Mouse (Mus musculus) midbrain, embryonic 11.5 days (tissue): ENCODE results near the gene Ubr2. TPM values are rescaled to one million over a fixed set of nuclear protein-coding genes. Genes with fewer than 3 reads are reported as not detected.

Experiments used
- ATAC-seq: fragments of 200-750 bp; cut with Nextera tagmentation; 2 replicates; pipeline ENCODE4 v1.8.0; 2017; ENCODE audit warnings: moderate TSS enrichment, moderate library complexity; ENCODE audit not compliant: low FRiP score
- DNase-seq: peaks from one replicate; pipeline ENCODE4 v3.0.0; 2015; ENCODE audit warnings: low spot score; ENCODE audit errors: missing footprints
- H3K27ac ChIP-seq: fragments of 300-500 bp; sonication (generic); 2 replicates; pipeline ENCODE4 v1.5.1; 2014; ENCODE audit warnings: low read depth, low read length
- H3K27me3 ChIP-seq: fragments of 300-500 bp; sonication (generic); 2 replicates; pipeline ENCODE4 v1.6.1; 2014; ENCODE audit warnings: mild to moderate bottlenecking, low read length, moderate library complexity, mixed read lengths; ENCODE audit not compliant: control insufficient read depth, insufficient read depth
- H3K36me3 ChIP-seq: fragments of 300-500 bp; sonication (generic); 2 replicates; pipeline ENCODE4 v1.6.1; 2014; ENCODE audit warnings: mild to moderate bottlenecking, low read length, moderate library complexity, mixed read lengths; ENCODE audit not compliant: control insufficient read depth, insufficient read depth
- H3K4me1 ChIP-seq: fragments of 300-500 bp; sonication (generic); 2 replicates; pipeline ENCODE4 v1.6.1; 2014; ENCODE audit warnings: low read length; ENCODE audit not compliant: control insufficient read depth, insufficient read depth
- H3K4me2 ChIP-seq: fragments of 300-500 bp; sonication (generic); 2 replicates; pipeline ENCODE4 v1.6.1; 2014; ENCODE audit warnings: mild to moderate bottlenecking, moderate library complexity
- H3K4me3 ChIP-seq: fragments of 300-500 bp; sonication (generic); 2 replicates; pipeline ENCODE4 v1.5.1; 2014; ENCODE audit warnings: low read depth, low read length
- H3K9ac ChIP-seq: fragments of 300-500 bp; sonication (generic); 2 replicates; pipeline ENCODE4 v1.6.1; 2014; ENCODE audit warnings: low read length
- H3K9me3 ChIP-seq: fragments of 300-500 bp; sonication (generic); 2 replicates; pipeline ENCODE4 v1.6.1; 2016; ENCODE audit warnings: low read length; ENCODE audit not compliant: control insufficient read depth
- WGBS: fragments of 180-500 bp; shearing (Covaris S2); extraction: QIAGEN DNeasy Blood & Tissue Kit; methylation state at CpG from one replicate; pipeline ENCODE4 v1.1.7; 2014; 5-methylcytosine and 5-hydroxymethylcytosine counted together
- polyA plus RNA-seq: library from polyadenylated mRNA; unstranded; fragments of >200 nt; fragmentation: Nextera tagmentation; extraction: Ambion mirVana; gene quantifications from 2 replicates; pipeline ENCODE4 v1.2.1, GENCODE M21; 2014

The Ubr2 gene
- polyA plus RNA-seq, 1 experiment from 2014 or later, result 18.7 TPM

- no peak overlapping the region for H3K9ac ChIP-seq
- peaks cover 7% of the 10 kb centered on the region; the same call in 1 of the 2 replicates for H3K36me3 ChIP-seq
- ATAC-seq (no peak), DNase-seq (no peak)
- H3K9me3 ChIP-seq, result no peaks in the 10 kb centered on the region
- H3K4me1 ChIP-seq, result no peaks in the 10 kb centered on the region
- 84% methylated on average over 3 of the region's 3 CpGs for WGBS
- no peak overlapping the region for H3K4me3 ChIP-seq
- H3K27me3 ChIP-seq, result no peaks in the 10 kb centered on the region
- H3K4me2 ChIP-seq, result no peak overlapping the region
- H3K27ac ChIP-seq, result no peak overlapping the region
These were observed 14.7 kb downstream of the Ubr2 start for GRCm38 (mm10) chr17:46995621-46996020.

DNA sequence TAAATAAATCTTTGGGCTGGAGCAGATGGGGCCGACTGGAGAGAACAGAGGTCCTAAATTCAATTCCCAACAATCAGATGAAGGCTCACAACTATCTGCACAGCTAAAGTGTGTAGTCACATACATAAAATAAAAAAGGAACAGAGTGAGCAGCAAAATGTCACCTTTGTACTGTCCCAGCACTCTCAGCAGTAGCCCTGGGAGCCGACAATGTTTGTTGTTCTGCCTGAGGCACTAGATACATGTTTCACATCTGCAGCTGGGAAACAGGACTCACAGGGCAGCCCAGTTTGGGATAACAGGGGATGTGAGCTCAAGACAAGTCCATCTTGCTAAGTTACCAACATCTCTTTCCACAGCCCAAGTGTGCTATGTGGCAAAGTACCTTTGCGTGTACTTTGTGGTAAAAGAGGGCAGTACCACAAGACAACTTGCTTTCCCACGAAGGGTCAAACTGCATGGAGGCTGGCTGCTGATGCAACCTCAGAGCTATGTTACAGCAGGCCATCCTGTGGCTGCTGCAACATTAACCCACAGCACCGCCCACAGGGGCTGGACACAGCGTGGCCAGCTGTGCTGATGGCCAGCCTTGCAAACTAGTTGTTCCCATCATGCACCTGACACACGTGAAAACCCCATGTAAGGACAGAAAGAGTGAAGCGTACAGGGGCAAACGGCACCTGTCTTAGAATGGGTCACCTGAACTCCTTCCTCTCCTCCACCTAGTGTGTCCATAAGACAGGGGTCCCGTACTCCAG lies 15.5 kb downstream of the Ubr2 start:
- ATAC-seq, result no peak
- Histone ChIP-seq H3K27me3 (no peaks in the 10 kb centered on the region), H3K4me1 (no peaks in the 10 kb centered on the region), H3K9ac (no peak overlapping the region), H3K4me3 (no peak overlapping the region), H3K4me2 (no peak overlapping the region), H3K9me3 (no peaks in the 10 kb centered on the region), H3K36me3 (peaks cover 5% of the 10 kb centered on the region; the same call in 1 of the 2 replicates), H3K27ac (no peak overlapping the region)
- WGBS, result 83% methylated on average over 10 of the region's 10 CpGs
- DNase-seq, result no peak

DNA sequence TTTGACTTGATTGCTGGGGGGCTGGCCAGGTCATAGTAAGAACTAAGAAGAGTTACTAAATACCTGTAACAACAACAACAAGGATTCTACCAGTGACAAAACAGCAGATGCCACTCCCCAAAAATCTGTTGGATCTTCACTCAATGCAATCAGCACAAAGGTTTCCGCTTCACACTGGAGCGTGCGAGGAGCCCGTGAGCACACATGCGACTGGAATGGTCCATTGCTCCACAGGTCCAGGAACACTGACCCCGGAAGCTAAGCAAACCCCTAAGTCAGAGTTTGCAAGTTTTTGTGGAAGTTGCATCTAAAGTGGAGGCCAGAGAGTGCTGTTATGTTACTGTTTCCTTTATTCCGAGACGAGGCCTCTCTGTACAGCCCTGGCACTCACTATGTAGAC lies 16.7 kb downstream of the Ubr2 start:
- H3K4me1 ChIP-seq, result no peaks in the 10 kb centered on the region
- H3K4me2 ChIP-seq, result no peak overlapping the region
- no peaks in the 10 kb centered on the region for H3K27me3 ChIP-seq
- DNase-seq (no peak), ATAC-seq (no peak)
- 0 out of 2 replicates have a peak, but pooled peaks cover 5% of the 10 kb centered on the region for H3K36me3 ChIP-seq
- H3K27ac ChIP-seq, result no peak overlapping the region
- WGBS, result 95% methylated on average over 8 of the region's 8 CpGs
- H3K9me3 ChIP-seq, result no peaks in the 10 kb centered on the region
- H3K9ac ChIP-seq, result no peak overlapping the region
- no peak overlapping the region for H3K4me3 ChIP-seq

DNA sequence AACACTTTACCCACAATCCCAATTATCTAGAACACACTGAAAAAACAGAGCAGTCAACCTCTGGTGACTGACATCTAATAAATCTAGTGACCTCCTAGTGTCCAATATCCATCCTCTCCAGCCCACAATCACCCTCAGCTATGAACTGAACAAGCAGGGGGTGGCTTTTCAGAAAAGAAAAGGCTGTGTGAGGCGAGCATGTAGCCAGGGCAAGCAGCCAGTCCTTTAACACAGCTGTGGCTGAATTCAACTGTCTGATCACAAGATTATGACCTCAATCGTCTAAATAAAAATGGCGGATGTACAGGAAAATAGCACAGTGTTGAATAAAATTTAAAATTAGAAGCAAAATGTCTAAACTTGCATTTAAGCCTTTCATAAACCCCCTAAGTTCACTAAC lies 22.7 kb downstream of the Ubr2 start:
- H3K27ac ChIP-seq, result no peak overlapping the region
- DNase-seq, result no peak
- H3K4me2 ChIP-seq, result no peak overlapping the region
- no peaks in the 10 kb centered on the region for H3K27me3 ChIP-seq
- ATAC-seq, result no peak
- WGBS, result 86% methylated on average over 3 of the region's 3 CpGs
- H3K4me3 ChIP-seq, result no peak overlapping the region
- H3K36me3 ChIP-seq, result 0 out of 2 replicates have a peak, but pooled peaks cover 5% of the 10 kb centered on the region
- H3K4me1 ChIP-seq, result no peaks in the 10 kb centered on the region
- H3K9ac ChIP-seq, result no peak overlapping the region
- H3K9me3 ChIP-seq, result no peaks in the 10 kb centered on the region

- Histone ChIP-seq H3K4me1 (no peaks in the 10 kb centered on the region), H3K27me3 (no peaks in the 10 kb centered on the region), H3K4me3 (no peak overlapping the region), H3K36me3 (peaks cover 26% of the 10 kb centered on the region), H3K9me3 (no peaks in the 10 kb centered on the region), H3K9ac (no peak overlapping the region), H3K27ac (no peak overlapping the region), H3K4me2 (no peak overlapping the region)
- 98% methylated on average over 6 of the region's 6 CpGs for WGBS
- ATAC-seq, result no peak
- no peak for DNase-seq
These were observed 30.3 kb downstream of the Ubr2 start for GRCm38 (mm10) chr17:46980050-46980449.

GRCm38 (mm10) chr17:46975183-46975582 lies 35.2 kb downstream of the Ubr2 start:
- H3K27me3 ChIP-seq, result no peaks in the 10 kb centered on the region
- no peak overlapping the region for H3K27ac ChIP-seq
- no peak overlapping the region for H3K9ac ChIP-seq
- WGBS, result 65% methylated on average over 3 of the region's 3 CpGs
- H3K4me3 ChIP-seq, result no peak overlapping the region
- ATAC-seq (no peak), DNase-seq (peak; percentile 96)
- H3K4me1 ChIP-seq, result no peaks in the 10 kb centered on the region
- no peaks in the 10 kb centered on the region for H3K9me3 ChIP-seq
- H3K36me3 ChIP-seq, result peaks cover 17% of the 10 kb centered on the region
- H3K4me2 ChIP-seq, result no peak overlapping the region

DNA sequence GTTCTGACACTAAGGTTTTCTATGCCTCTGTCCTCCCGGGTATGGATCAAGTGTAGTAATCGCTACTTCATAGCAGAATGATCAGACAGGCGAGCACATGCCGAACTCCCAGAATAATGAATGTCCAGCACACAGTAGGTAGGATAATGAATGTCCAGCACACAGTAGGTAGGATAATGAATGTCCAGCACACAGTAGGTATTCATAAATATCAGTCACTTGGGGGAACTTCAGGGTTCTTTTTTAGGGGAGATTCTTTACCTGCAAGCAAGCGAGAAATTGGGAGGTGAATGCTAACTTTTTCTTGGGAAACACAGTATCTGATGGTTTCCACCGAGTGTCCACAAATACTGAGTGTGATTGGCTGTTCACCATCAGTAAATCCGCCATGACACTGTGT lies 37.8 kb downstream of the Ubr2 start:
- 94% methylated on average over 7 of the region's 7 CpGs for WGBS

DNA sequence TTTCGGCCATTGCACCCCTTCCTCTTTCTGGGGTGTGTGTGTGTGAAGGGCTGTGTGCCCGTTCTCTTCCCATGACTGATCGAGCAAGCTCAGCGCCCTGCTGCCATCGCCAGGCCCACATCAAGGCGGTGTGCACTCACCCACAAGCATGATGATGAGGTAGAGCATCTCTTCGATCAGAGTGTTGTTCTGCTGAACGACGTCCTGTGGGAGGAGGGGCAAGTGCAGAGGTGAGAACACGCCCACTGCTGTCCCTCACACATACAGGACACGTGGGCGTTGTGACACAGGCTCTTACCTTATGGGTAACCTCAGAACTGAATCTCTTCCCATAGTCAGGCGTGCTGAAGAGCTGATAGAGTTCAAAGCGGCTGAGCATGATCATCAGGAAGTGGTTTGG lies 43.5 kb downstream of the Ubr2 start:
- H3K4me1 ChIP-seq, result no peaks in the 10 kb centered on the region

More for the DNA sequence above, 37.8 kb downstream of the Ubr2 start:
- DNase-seq (no peak), ATAC-seq (no peak)
- H3K4me1 ChIP-seq, result no peaks in the 10 kb centered on the region
- no peak overlapping the region for H3K4me2 ChIP-seq
- no peak overlapping the region for H3K27ac ChIP-seq
- peaks cover 14% of the 10 kb centered on the region for H3K36me3 ChIP-seq
- no peak overlapping the region for H3K9ac ChIP-seq
- H3K9me3 ChIP-seq, result no peaks in the 10 kb centered on the region
- H3K27me3 ChIP-seq, result no peaks in the 10 kb centered on the region
- no peak overlapping the region for H3K4me3 ChIP-seq

GRCm38 (mm10) chr17:46963186-46963585 lies 47.2 kb downstream of the Ubr2 start:
- Histone ChIP-seq H3K4me1 (no peaks in the 10 kb centered on the region), H3K9me3 (no peaks in the 10 kb centered on the region), H3K4me2 (no peak overlapping the region), H3K27me3 (no peaks in the 10 kb centered on the region), H3K4me3 (no peak overlapping the region), H3K27ac (no peak overlapping the region), H3K36me3 (peaks cover 49% of the 10 kb centered on the region), H3K9ac (no peak overlapping the region)
- 95% methylated on average over 13 of the region's 13 CpGs for WGBS
- DNase-seq (no peak), ATAC-seq (no peak)

More for the DNA sequence above, 43.5 kb downstream of the Ubr2 start:
- Histone ChIP-seq H3K9ac (no peak overlapping the region), H3K27ac (no peak overlapping the region), H3K4me3 (no peak overlapping the region), H3K9me3 (no peaks in the 10 kb centered on the region), H3K27me3 (no peaks in the 10 kb centered on the region), H3K36me3 (peaks cover 35% of the 10 kb centered on the region), H3K4me2 (no peak overlapping the region)
- 90% methylated on average over 14 of the region's 14 CpGs for WGBS
- DNase-seq, result no peak
- no peak for ATAC-seq
